In the genomic region with DNA sequence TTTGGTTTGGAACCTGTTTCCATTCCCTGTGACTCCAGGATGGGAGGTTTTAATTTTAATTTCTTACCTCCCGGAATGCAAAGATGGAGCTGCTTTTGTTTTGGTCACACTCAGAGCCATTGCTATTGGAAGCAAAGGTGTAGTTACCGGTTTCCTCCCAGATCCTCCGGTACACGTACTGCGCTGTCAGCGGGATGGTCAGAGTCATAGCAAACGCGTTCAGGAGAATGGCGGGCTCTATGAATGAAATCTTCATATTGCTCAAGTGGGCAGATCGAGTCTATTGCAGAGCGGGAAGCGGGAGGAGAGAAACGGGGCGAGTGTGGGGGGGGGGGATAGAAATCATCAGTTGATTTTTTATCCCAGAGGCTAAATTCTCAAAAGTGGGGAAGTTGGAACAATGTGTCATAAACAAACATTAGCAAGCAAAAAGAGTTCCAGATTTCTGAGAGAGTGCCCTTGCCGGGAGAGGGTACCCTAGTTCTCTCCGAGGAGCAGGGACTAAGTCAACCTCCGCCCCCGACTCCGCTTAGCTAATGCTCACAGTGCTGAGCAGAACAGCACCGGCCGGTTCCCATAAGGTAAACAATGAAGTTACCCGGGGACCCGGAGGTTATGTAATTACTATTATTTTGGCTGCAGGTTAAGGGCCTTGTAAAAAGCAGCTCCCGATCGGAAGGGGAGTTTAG, we compare ENCODE assay signal across 8 mouse cellular contexts. TPM values are rescaled to one million over a fixed set of nuclear protein-coding genes. Genes with fewer than 3 reads are reported as not detected.
DNase-seq lines count a peak whose midpoint lies in the region; ATAC-seq and TF ChIP-seq lines count a peak whose summit lies in the region.

No protein-coding gene starts in this region.

- H3K9me3 ChIP-seq in forebrain, embryonic 10.5 days: no peaks in the 10 kb centered on the region
- no peaks in the 10 kb centered on the region for H3K9me3 ChIP-seq in lung, embryonic 16.5 days (ENCODE audit: control insufficient read depth, low read length)

- peaks cover 37% of the 10 kb centered on the region for H3K27me3 ChIP-seq in forebrain, embryonic 10.5 days (ENCODE audit: poor library complexity, severe bottlenecking)
- H3K27me3 ChIP-seq in lung, embryonic 16.5 days (ENCODE audit: control insufficient read depth, insufficient read depth, low read depth, low read length): no peaks in the 10 kb centered on the region; the same call in 1 of the 2 replicates

- DNase-seq in gastrocnemius, postnatal 25 days: peak; percentile 13
- DNase-seq in gastrocnemius, adult 8-10 months (ENCODE audit: low spot score in 2 of 2): no peak
- peak; percentile 12 for DNase-seq in brain, embryonic 14.5 days (ENCODE audit: low read depth)
- no peak for DNase-seq in forebrain, embryonic 10.5 days (ENCODE audit: extremely low spot score, low spot score)
- peak; percentile 36 to 45 for DNase-seq in kidney, adult 8-10 months
- DNase-seq in spleen, postnatal 10 days (ENCODE audit: low spot score in 2 of 2): peak; percentile 59 to 60
- no peak for DNase-seq in adrenal gland, postnatal 4 days (ENCODE audit: low spot score in 2 of 2)

- 0 out of 2 replicates have a peak overlapping the region, but pooled peaks have one; percentile 62 for H3K27ac ChIP-seq in forebrain, embryonic 10.5 days
- H3K27ac ChIP-seq in lung, embryonic 16.5 days (ENCODE audit: low read length): peak overlapping the region; percentile 54; the same call in 1 of the 2 replicates

- WGBS in forebrain, embryonic 10.5 days: 2% methylated on average over 25 of the region's 25 CpGs
- 2% methylated on average over 25 of the region's 25 CpGs for WGBS in lung, embryonic 16.5 days

- TF ChIP-seq POLR2A in brain, embryonic 14.5 days (IDR thresholded peaks at IDR 0.05; ENCODE audit: borderline replicate concordance, extremely low read depth, insufficient read depth, insufficient read length, poor library complexity, severe bottlenecking): no peak

- ATAC-seq in lung, embryonic 16.5 days (ENCODE audit: low read depth): peak; percentile 59

- TF ChIP-seq CTCF in brain, embryonic 14.5 days (IDR thresholded peaks at IDR 0.05; ENCODE audit: borderline replicate concordance, extremely low read depth, insufficient read depth, insufficient read length): no peak

- H3K4me3 ChIP-seq in forebrain, embryonic 10.5 days: peak overlapping the region; percentile 70
- H3K4me3 ChIP-seq in lung, embryonic 16.5 days (ENCODE audit: low read length): peak overlapping the region; percentile 73

- H3K4me1 ChIP-seq in forebrain, embryonic 10.5 days: peaks cover 29% of the 10 kb centered on the region
- H3K4me1 ChIP-seq in lung, embryonic 16.5 days (replicated peaks; ENCODE audit: control insufficient read depth, insufficient read depth, low read length): peaks cover 7% of the 10 kb centered on the region

- H3K4me2 ChIP-seq in lung, embryonic 16.5 days (ENCODE audit: low read depth, low read length): peak overlapping the region; percentile 89

- H3K36me3 ChIP-seq in forebrain, embryonic 10.5 days (replicated peaks): no peaks in the 10 kb centered on the region
- no peaks in the 10 kb centered on the region for H3K36me3 ChIP-seq in lung, embryonic 16.5 days (ENCODE audit: control insufficient read depth, insufficient read depth, low read length)

- peak overlapping the region; percentile 71 for H3K9ac ChIP-seq in lung, embryonic 16.5 days (ENCODE audit: low read length)

RNA-seq across cellular contexts. Expression of gene Slc46a3, which starts 0.7 kb away (rescaled TPM):
- 10 to 100 TPM in 1 of 2 experiments, 1 to 10 TPM in 1; 9.5 to 11.7 TPM for total RNA-seq in gastrocnemius, postnatal 25 days (2021)
- 10 to 100 TPM in 2 of 4 experiments, 1 to 10 TPM in 2; 7.3 to 12.0 (median 9.9) TPM for total RNA-seq in gastrocnemius, adult 8-10 months (2022)
- 4.5 and 6.5 TPM in 2 replicates for polyA plus RNA-seq in brain, embryonic 14.5 days (2012; rRNA removed)
- 3.3 and 3.9 TPM in 2 replicates for polyA plus RNA-seq in forebrain, embryonic 10.5 days (2016; fragmentation: Nextera tagmentation; extraction: Ambion mirVana)
- polyA plus RNA-seq in lung, embryonic 16.5 days (2015; fragmentation: Nextera tagmentation; extraction: Ambion mirVana): 5.0 and 6.2 TPM in 2 replicates
- total RNA-seq in adrenal gland, postnatal 4 days (2021): 1 to 10 TPM; 7.7 to 8.0 TPM

RNA-seq across cellular contexts. Expression of gene Pomp, which starts 33.6 kb away (rescaled TPM):
- total RNA-seq in gastrocnemius, postnatal 25 days (2021): 100 to 1,000 TPM; 137 to 142 TPM
- 100 to 1,000 TPM; 128 to 135 (median 130) TPM for total RNA-seq in gastrocnemius, adult 8-10 months (2022)
- 227 and 275 TPM in 2 replicates for polyA plus RNA-seq in brain, embryonic 14.5 days (2012; rRNA removed)
- 522 and 529 TPM in 2 replicates for polyA plus RNA-seq in forebrain, embryonic 10.5 days (2016; fragmentation: Nextera tagmentation; extraction: Ambion mirVana)
- polyA plus RNA-seq in lung, embryonic 16.5 days (2015; fragmentation: Nextera tagmentation; extraction: Ambion mirVana): 464 and 486 TPM in 2 replicates
- 100 to 1,000 TPM; 147 to 177 TPM for total RNA-seq in adrenal gland, postnatal 4 days (2021)

Comparison
In these comparisons a context has a peak if more than half of its experiments do, and no peak if none do; other contexts are left out.
1. DNase-seq: peak in gastrocnemius, postnatal 25 days (single experiment), brain, embryonic 14.5 days (single experiment), kidney, adult 8-10 months (2 of 2) and spleen, postnatal 10 days (2 of 2); none in gastrocnemius, adult 8-10 months (0 of 2), forebrain, embryonic 10.5 days (single experiment) and adrenal gland, postnatal 4 days (0 of 2).